Mouse (Mus musculus) C2C12 (cell line): ENCODE results near the gene Misp.

Experiments used
- CEBPB ChIP-seq: IDR thresholded peaks from one replicate; pipeline ENCODE4 v1.6.1; 2011; ENCODE audit warnings: low read depth, mild to moderate bottlenecking, control low read depth, moderate library complexity
- CTCF ChIP-seq: IDR thresholded peaks from one replicate; pipeline ENCODE4 v1.5.1; 2011; ENCODE audit not compliant: control insufficient read depth, insufficient read depth, insufficient read length
- MAX ChIP-seq: IDR thresholded peaks from one replicate; pipeline ENCODE4 v1.6.1; 2011; ENCODE audit warnings: mild to moderate bottlenecking, control low read depth
- USF1 ChIP-seq: IDR thresholded peaks from one replicate; pipeline ENCODE4 v1.6.1; 2011; ENCODE audit warnings: low read depth, mild to moderate bottlenecking, control low read depth, moderate library complexity

GRCm38 (mm10) chr10:79819606-79820005, 1.2 kb upstream of the Misp start:
- TF ChIP-seq MAX (no peak), CTCF (no peak), USF1 (no peak), CEBPB (no peak)
